Mouse (Mus musculus) bone marrow macrophage, adult 2 months (primary cell): ENCODE measurements around the gene Pdk3. TPM values are rescaled to one million over a fixed set of nuclear protein-coding genes. Genes with fewer than 3 reads are reported as not detected.
A peak's percentile ranks its signal among the peaks of the same experiment; 100 is the strongest.

Experiments used
- H3K27ac ChIP-seq: 2 replicates; pipeline ENCODE4 v1.5.1; 2012; ENCODE audit warnings: low read depth, low read length; ENCODE audit not compliant: insufficient read depth
- H3K4me1 ChIP-seq: 2 replicates; pipeline ENCODE4 v1.6.1; 2012; ENCODE audit warnings: low read length; ENCODE audit not compliant: control insufficient read depth, insufficient read depth
- H3K4me3 ChIP-seq: 2 replicates; pipeline ENCODE4 v1.5.1; 2012; ENCODE audit warnings: mild to moderate bottlenecking, low read length, moderate library complexity; ENCODE audit not compliant: insufficient read depth
- CTCF ChIP-seq: IDR thresholded peaks from 2 replicates; pipeline ENCODE4 v1.5.1; 2012; ENCODE audit warnings: low read depth, mild to moderate bottlenecking, low read length, moderate library complexity
- POLR2A ChIP-seq: IDR thresholded peaks from 2 replicates; pipeline ENCODE4 v1.6.1; 2012; ENCODE audit warnings: mild to moderate bottlenecking, low read depth, low read length, borderline replicate concordance
- polyA plus RNA-seq: library from polyadenylated mRNA; stranded (reverse); fragments of >200 nt; gene quantifications from 2 replicates; pipeline ENCODE4 v1.2.4, GENCODE M21; 2012; ENCODE audit not compliant: missing spikeins, insufficient read depth, insufficient read length

Gene Pdk3
- 21.8 and 25.6 TPM in 2 replicates for polyA plus RNA-seq

- TF ChIP-seq CTCF (no peak), POLR2A (no peak)
- H3K27ac ChIP-seq, result peak within 1 kb of the TSS; percentile 52
- H3K4me3 ChIP-seq, result peak within 1 kb of the TSS; percentile 81
- H3K4me1 ChIP-seq, result peaks cover 5% of the 10 kb centered on the region; the same call in 1 of the 2 replicates
Measured at GRCm38 (mm10) chrX:93831561-93832336, at the start of gene Pdk3. TSS of gene Pdk3 (minus strand) at chrX:93832201.

- Histone ChIP-seq H3K4me3 (no peak overlapping the region), H3K4me1 (no peaks in the 10 kb centered on the region), H3K27ac (no peak overlapping the region)
- no peak for TF ChIP-seq CTCF
- no peak for TF ChIP-seq POLR2A
Measured at GRCm38 (mm10) chrX:93877634-93878016, 45.6 kb upstream of the Pdk3 start.

- Histone ChIP-seq H3K4me3 (no peak overlapping the region), H3K27ac (no peak overlapping the region), H3K4me1 (no peaks in the 10 kb centered on the region)
- no peak for TF ChIP-seq CTCF
- no peak for TF ChIP-seq POLR2A
Measured at GRCm38 (mm10) chrX:93876981-93877633, 45.1 kb upstream of the Pdk3 start.

- no peak overlapping the region for H3K4me3 ChIP-seq
- TF ChIP-seq CTCF, result no peak
- TF ChIP-seq POLR2A, result no peak
- H3K27ac ChIP-seq, result peak overlapping the region; percentile 81
- peaks cover 15% of the 10 kb centered on the region for H3K4me1 ChIP-seq
Measured at GRCm38 (mm10) chrX:93863393-93863792, 31.4 kb upstream of the Pdk3 start.

GRCm38 (mm10) chrX:93862525-93863086 is 30.6 kb upstream of the Pdk3 start:
- no peak overlapping the region for H3K4me3 ChIP-seq
- peak overlapping the region; percentile 66; the same call in 1 of the 2 replicates for H3K27ac ChIP-seq
- TF ChIP-seq CTCF (no peak), POLR2A (no peak)
- peaks cover 15% of the 10 kb centered on the region for H3K4me1 ChIP-seq

- Histone ChIP-seq H3K27ac (no peak overlapping the region), H3K4me1 (peaks cover 10% of the 10 kb centered on the region), H3K4me3 (no peak overlapping the region)
- TF ChIP-seq CTCF (no peak), POLR2A (no peak)
Measured at GRCm38 (mm10) chrX:93857756-93858155, 25.8 kb upstream of the Pdk3 start.

GRCm38 (mm10) chrX:93832337-93832884 is 410 bp upstream of the Pdk3 start:
- TF ChIP-seq POLR2A (no peak), CTCF (no peak)
- H3K4me3 ChIP-seq, result peak overlapping the region; percentile 81
- H3K4me1 ChIP-seq, result peaks cover 5% of the 10 kb centered on the region; the same call in 1 of the 2 replicates
- H3K27ac ChIP-seq, result peak overlapping the region; percentile 52

GRCm38 (mm10) chrX:93825787-93826186 is 6.2 kb downstream of the Pdk3 start:
- TF ChIP-seq CTCF (no peak), POLR2A (no peak)
- Histone ChIP-seq H3K27ac (no peak overlapping the region), H3K4me1 (no peaks in the 10 kb centered on the region), H3K4me3 (no peak overlapping the region)

- TF ChIP-seq CTCF, result no peak
- TF ChIP-seq POLR2A, result no peak
- no peaks in the 10 kb centered on the region for H3K4me1 ChIP-seq
- no peak overlapping the region for H3K27ac ChIP-seq
- H3K4me3 ChIP-seq, result no peak overlapping the region
Measured at GRCm38 (mm10) chrX:93808040-93808439, 24.0 kb downstream of the Pdk3 start.
